Mouse (Mus musculus): ENCODE data around the gene Rtl10. TPM values are rescaled to one million over a fixed set of nuclear protein-coding genes. Genes with fewer than 3 reads are reported as not detected.
A peak's percentile ranks its signal among the peaks of the same experiment; 100 is the strongest.

Rtl10 gene
- polyA plus RNA-seq, 1 experiment from 2014 or later: 1.8 TPM

DNA sequence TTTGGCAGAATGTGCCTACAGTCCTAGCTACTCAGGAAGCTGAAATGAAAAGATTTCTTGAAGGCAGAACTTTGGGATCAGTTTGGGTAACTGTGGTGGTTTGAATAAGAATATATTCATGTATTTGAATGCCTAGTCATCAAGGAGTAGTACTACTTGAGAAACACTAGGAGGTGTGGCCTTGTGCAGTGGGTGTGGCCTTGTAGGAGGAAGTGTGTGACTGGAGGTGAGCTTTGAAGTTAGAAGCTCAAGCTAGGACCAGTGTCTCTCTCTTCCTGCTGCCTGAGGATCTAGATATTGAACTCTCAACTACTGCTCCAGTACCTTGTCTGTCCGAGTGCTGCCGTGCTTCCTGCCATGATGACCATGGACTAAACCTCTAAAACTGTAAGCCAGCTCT lies 12.6 kb upstream of the Rtl10 start:
- Histone ChIP-seq H3K36me3 (ENCODE audit: control insufficient read depth, insufficient read depth, low read length) (no peaks in the 10 kb centered on the region), H3K4me2 (replicated peaks; ENCODE audit: low read depth, low read length) (no peak overlapping the region), H3K4me3 (ENCODE audit: low read depth, low read length) (no peak overlapping the region), H3K27ac (ENCODE audit: low read depth, low read length) (no peak overlapping the region), H3K9me3 (ENCODE audit: control insufficient read depth, low read length) (no peaks in the 10 kb centered on the region), H3K27me3 (ENCODE audit: control insufficient read depth, insufficient read depth, low read length) (no peaks in the 10 kb centered on the region), H3K4me1 (replicated peaks; ENCODE audit: control insufficient read depth, insufficient read depth, low read length) (no peaks in the 10 kb centered on the region), H3K9ac (ENCODE audit: low read depth, low read length) (no peak overlapping the region)
- no peak for DNase-seq (ENCODE audit: low spot score)
- WGBS: 97% methylated on average over 2 of the region's 2 CpGs
- ATAC-seq (ENCODE audit: low FRiP score): no peak

DNA sequence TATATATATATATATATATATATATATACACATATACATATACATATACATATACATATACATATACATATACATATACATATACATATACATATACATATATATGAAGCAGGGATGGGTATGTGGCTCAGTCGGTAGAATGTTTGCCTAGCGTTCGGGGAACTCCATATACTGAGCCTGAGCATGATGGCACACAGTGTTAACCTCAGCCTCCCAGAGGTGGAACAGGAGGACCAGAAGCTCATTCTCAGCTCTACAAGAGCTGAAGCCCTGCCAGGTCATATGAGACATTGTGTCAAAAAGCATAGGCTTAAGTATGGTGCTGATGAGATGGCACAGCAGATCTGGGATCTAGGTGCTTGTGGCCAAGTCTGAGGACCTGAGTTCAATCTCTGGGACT lies 8.4 kb upstream of the Rtl10 start:
- Histone ChIP-seq H3K27ac (ENCODE audit: low read depth, low read length) (no peak overlapping the region), H3K4me1 (replicated peaks; ENCODE audit: control insufficient read depth, insufficient read depth, low read length) (no peaks in the 10 kb centered on the region), H3K4me3 (ENCODE audit: low read depth, low read length) (no peak overlapping the region), H3K9ac (ENCODE audit: low read depth, low read length) (no peak overlapping the region), H3K27me3 (ENCODE audit: control insufficient read depth, insufficient read depth, low read length) (no peaks in the 10 kb centered on the region), H3K9me3 (ENCODE audit: control insufficient read depth, low read length) (no peaks in the 10 kb centered on the region), H3K36me3 (ENCODE audit: control insufficient read depth, insufficient read depth, low read length) (no peaks in the 10 kb centered on the region), H3K4me2 (replicated peaks; ENCODE audit: low read depth, low read length) (no peak overlapping the region)
- ATAC-seq (ENCODE audit: low FRiP score) (no peak), DNase-seq (ENCODE audit: low spot score) (no peak)
- WGBS: 97% methylated on average over 3 of the region's 3 CpGs

DNA sequence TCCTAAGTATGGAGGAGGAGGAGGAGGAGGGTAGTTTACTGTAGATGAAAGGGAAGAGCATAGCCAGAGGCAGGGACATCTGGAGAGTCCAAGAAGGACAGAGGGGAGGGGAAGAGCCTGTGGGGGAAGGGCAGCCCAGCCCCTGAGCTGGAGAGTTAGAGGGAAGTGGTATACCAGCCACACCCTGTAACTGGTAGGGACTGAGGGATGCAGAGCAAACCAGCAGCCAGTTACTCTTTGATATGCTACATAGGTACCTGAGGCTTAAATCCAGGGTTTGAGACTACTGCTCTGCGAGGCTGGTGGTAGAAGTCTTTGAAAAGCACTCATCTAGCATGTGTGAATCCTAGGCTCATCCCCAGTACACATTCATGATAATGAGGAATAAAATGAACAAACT lies 7.8 kb upstream of the Rtl10 start:
- Histone ChIP-seq H3K27me3 (ENCODE audit: control insufficient read depth, insufficient read depth, low read length) (no peaks in the 10 kb centered on the region), H3K4me1 (replicated peaks; ENCODE audit: control insufficient read depth, insufficient read depth, low read length) (no peaks in the 10 kb centered on the region), H3K4me2 (replicated peaks; ENCODE audit: low read depth, low read length) (no peak overlapping the region), H3K4me3 (ENCODE audit: low read depth, low read length) (no peak overlapping the region), H3K9me3 (ENCODE audit: control insufficient read depth, low read length) (no peaks in the 10 kb centered on the region), H3K9ac (ENCODE audit: low read depth, low read length) (no peak overlapping the region), H3K27ac (ENCODE audit: low read depth, low read length) (no peak overlapping the region), H3K36me3 (ENCODE audit: control insufficient read depth, insufficient read depth, low read length) (no peaks in the 10 kb centered on the region)
- ATAC-seq (ENCODE audit: low FRiP score) (no peak), DNase-seq (ENCODE audit: low spot score) (no peak)
- 55% methylated on average over 1 of the region's 1 CpGs for WGBS

DNA sequence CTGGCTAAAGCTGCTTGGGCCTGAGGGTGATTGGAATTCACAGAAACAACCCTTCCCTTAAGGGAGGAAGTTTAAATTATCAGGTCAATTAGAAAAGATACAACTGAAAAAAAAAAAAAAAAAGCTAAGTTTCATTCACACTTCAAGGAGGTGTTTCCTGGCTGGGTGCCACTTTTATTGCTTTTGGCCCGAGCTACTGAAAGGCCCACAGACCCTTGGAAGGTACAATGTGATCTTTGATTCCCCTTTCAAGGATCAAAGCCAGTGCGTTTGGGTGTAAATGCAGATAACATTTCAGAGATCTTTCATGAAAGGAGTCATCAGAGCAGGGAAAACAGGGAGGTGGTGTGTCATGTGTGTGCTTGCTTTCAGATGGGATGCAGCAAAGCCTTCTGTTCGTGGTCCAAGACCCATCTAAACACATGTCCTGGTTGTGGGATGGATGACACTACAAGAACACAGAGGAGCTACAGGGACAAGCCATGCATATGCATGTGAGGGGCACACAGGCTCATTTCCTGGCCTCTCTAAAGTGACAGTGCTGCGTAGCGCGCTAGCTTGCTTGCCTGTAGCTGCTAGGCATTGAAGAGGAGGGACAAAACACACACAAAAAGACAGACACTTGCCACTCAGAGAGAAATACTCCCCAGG lies 711 bp upstream of the Rtl10 start:
- peaks cover 7% of the 10 kb centered on the region; the same call in 1 of the 2 replicates for H3K36me3 ChIP-seq (ENCODE audit: control insufficient read depth, insufficient read depth, low read length)
- H3K4me3 ChIP-seq (ENCODE audit: low read depth, low read length): peak overlapping the region; percentile 60
- peak overlapping the region; percentile 73 for H3K9ac ChIP-seq (ENCODE audit: low read depth, low read length)
- ATAC-seq (ENCODE audit: low FRiP score) (peak; percentile 74), DNase-seq (ENCODE audit: low spot score) (no peak)
- H3K4me1 ChIP-seq (replicated peaks; ENCODE audit: control insufficient read depth, insufficient read depth, low read length): peaks cover 8% of the 10 kb centered on the region
- no peaks in the 10 kb centered on the region for H3K27me3 ChIP-seq (ENCODE audit: control insufficient read depth, insufficient read depth, low read length)
- peak overlapping the region; percentile 91 for H3K4me2 ChIP-seq (replicated peaks; ENCODE audit: low read depth, low read length)
- peak overlapping the region; percentile 75 for H3K27ac ChIP-seq (ENCODE audit: low read depth, low read length)
- WGBS: 7% methylated on average over 6 of the region's 6 CpGs
- no peaks in the 10 kb centered on the region for H3K9me3 ChIP-seq (ENCODE audit: control insufficient read depth, low read length)

DNA sequence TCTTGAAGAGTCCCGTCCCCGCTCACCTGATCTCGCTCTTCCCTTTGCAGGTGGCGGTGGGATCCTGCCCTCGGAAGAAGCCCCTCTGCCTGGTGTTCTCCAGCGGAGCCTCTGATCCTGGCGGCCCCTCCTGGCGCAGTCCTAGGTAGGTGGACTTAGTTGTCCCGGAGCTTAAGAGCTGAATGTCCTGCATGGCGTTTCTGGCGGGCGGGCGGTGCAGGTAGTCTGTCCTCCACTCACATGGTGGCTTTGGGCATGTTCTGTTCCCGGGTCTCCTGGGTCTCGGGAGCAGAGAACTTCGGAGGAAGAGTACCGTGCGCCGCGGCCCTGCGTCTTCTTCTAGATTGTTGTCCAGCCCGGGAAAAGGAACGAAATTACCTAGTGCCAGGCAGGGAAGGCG lies 295 bp downstream of the Rtl10 start:
- peak overlapping the region; percentile 75; the same call in 1 of the 2 replicates for H3K27ac ChIP-seq (ENCODE audit: low read depth, low read length)
- peak overlapping the region; percentile 60 for H3K4me3 ChIP-seq (ENCODE audit: low read depth, low read length)
- peaks cover 8% of the 10 kb centered on the region for H3K4me1 ChIP-seq (replicated peaks; ENCODE audit: control insufficient read depth, insufficient read depth, low read length)
- ATAC-seq (ENCODE audit: low FRiP score) (no peak), DNase-seq (ENCODE audit: low spot score) (no peak)
- H3K9me3 ChIP-seq (ENCODE audit: control insufficient read depth, low read length): no peaks in the 10 kb centered on the region
- H3K4me2 ChIP-seq (replicated peaks; ENCODE audit: low read depth, low read length): peak overlapping the region; percentile 91
- no peaks in the 10 kb centered on the region for H3K27me3 ChIP-seq (ENCODE audit: control insufficient read depth, insufficient read depth, low read length)
- peak overlapping the region; percentile 73 for H3K9ac ChIP-seq (ENCODE audit: low read depth, low read length)
- peaks cover 7% of the 10 kb centered on the region; the same call in 1 of the 2 replicates for H3K36me3 ChIP-seq (ENCODE audit: control insufficient read depth, insufficient read depth, low read length)
- WGBS: under 1% methylated on average over 23 of the region's 24 CpGs

DNA sequence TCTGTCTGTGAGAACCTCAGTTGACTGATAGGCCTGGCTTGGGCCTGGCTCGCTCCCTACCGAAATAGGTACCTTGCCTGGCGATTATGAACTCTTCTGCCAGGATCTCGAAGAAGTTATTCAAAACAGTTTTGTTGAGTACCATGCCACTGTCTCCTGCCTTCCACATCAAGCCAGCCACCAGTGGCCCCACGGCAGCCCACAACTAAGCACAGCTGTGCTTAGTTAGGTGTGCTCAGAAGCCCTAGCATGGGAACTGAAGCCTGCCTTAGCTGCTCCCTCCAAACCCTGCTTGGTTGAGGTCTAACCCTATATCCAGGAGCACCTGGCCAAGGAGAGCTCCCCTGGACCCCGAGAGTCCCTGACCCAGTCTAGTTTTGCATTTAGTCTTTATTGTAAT lies 2.8 kb downstream of the Rtl10 start:
- WGBS: 95% methylated on average over 6 of the region's 6 CpGs

DNA sequence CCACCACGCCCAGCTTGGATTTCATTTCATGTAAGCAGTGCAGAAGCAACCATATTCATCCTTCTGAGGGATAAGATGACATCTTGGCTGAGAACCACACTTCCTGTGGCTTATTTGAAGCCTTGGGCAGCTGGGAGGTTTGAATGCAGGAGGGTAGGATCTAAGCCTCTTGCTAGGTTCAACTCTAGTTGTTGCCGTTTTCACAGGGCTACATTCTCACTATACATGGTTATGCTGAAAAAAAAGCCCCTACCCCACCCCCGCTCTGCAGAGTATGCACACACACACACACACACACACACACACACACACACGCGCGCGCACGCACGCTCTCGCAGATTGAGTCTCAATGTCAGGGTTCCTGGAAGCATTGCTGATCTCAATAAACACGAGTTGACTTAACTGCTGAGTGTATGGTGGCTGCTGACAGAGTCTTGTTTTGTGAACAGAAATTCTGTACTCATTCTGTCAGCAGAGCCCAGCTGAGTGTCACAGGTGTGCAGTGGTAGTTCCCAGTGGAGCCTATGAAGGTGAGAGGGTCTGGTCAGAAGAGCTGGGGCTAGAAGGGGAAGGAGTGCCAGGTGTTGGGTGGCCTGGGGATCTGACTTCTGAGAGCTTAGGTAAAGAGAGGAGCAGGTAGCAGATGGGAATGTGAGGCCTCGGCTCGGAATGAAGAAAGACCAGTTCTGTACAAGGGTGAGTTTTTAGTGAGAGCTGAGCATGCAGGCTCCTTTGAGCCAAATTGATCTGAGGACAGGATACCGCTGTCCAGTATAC lies 5.1 kb downstream of the Rtl10 start:
- ATAC-seq (ENCODE audit: low FRiP score): no peak
- Histone ChIP-seq H3K4me2 (replicated peaks; ENCODE audit: low read depth, low read length) (no peak overlapping the region), H3K36me3 (ENCODE audit: control insufficient read depth, insufficient read depth, low read length) (peaks cover 7% of the 10 kb centered on the region; the same call in 1 of the 2 replicates), H3K4me1 (replicated peaks; ENCODE audit: control insufficient read depth, insufficient read depth, low read length) (peaks cover 4% of the 10 kb centered on the region; the same call in 1 of the 2 replicates), H3K27ac (ENCODE audit: low read depth, low read length) (no peak overlapping the region), H3K4me3 (ENCODE audit: low read depth, low read length) (no peak overlapping the region), H3K9me3 (ENCODE audit: control insufficient read depth, low read length) (no peaks in the 10 kb centered on the region), H3K9ac (ENCODE audit: low read depth, low read length) (no peak overlapping the region), H3K27me3 (ENCODE audit: control insufficient read depth, insufficient read depth, low read length) (no peaks in the 10 kb centered on the region)
- no peak for DNase-seq (ENCODE audit: low spot score)
- WGBS: 93% methylated on average over 14 of the region's 14 CpGs

More for the DNA sequence above, 2.8 kb downstream of the Rtl10 start:
- ATAC-seq (ENCODE audit: low FRiP score) (no peak), DNase-seq (ENCODE audit: low spot score) (no peak)
- Histone ChIP-seq H3K4me2 (replicated peaks; ENCODE audit: low read depth, low read length) (no peak overlapping the region), H3K27ac (ENCODE audit: low read depth, low read length) (no peak overlapping the region), H3K4me3 (ENCODE audit: low read depth, low read length) (no peak overlapping the region), H3K4me1 (replicated peaks; ENCODE audit: control insufficient read depth, insufficient read depth, low read length) (peaks cover 8% of the 10 kb centered on the region), H3K9ac (ENCODE audit: low read depth, low read length) (no peak overlapping the region), H3K27me3 (ENCODE audit: control insufficient read depth, insufficient read depth, low read length) (no peaks in the 10 kb centered on the region), H3K9me3 (ENCODE audit: control insufficient read depth, low read length) (no peaks in the 10 kb centered on the region), H3K36me3 (ENCODE audit: control insufficient read depth, insufficient read depth, low read length) (peaks cover 7% of the 10 kb centered on the region; the same call in 1 of the 2 replicates)

DNA sequence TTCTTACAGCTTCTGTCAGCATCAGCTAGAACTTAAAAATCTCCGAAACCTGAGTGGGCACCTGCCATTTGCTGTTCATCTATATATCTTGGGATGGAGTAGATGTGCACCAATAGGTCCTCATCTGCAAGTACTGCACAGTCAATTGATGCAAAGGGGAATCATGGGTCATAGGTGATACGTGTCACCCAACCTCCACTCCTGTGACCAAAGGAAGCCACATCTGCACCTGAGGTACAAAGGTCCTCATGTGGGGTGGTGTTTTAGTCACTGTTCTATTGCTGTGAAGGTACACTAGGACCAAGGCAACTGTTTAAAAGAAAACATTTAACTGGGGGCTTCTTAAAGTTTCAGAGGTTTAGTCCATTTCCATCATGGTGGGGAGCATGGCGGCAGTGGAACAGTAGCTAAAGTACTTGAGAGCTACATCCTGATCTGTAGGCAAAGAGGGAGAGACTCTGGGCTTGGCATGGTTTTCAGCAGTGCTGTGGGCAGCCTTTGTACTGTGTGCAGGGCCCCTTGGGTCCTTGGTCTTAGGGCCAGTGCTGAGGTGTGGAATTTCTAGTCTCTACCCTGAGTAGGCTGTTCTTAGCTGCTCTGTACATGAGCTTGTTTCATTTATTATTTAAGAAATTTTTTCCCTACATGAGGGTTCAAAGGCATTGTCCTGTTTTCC lies 8.0 kb downstream of the Rtl10 start:
- Histone ChIP-seq H3K4me1 (replicated peaks; ENCODE audit: control insufficient read depth, insufficient read depth, low read length) (no peaks in the 10 kb centered on the region), H3K4me2 (replicated peaks; ENCODE audit: low read depth, low read length) (no peak overlapping the region), H3K9ac (ENCODE audit: low read depth, low read length) (no peak overlapping the region), H3K27me3 (ENCODE audit: control insufficient read depth, insufficient read depth, low read length) (no peaks in the 10 kb centered on the region), H3K4me3 (ENCODE audit: low read depth, low read length) (no peak overlapping the region), H3K27ac (ENCODE audit: low read depth, low read length) (no peak overlapping the region), H3K36me3 (ENCODE audit: control insufficient read depth, insufficient read depth, low read length) (no peaks in the 10 kb centered on the region; the same call in 1 of the 2 replicates), H3K9me3 (ENCODE audit: control insufficient read depth, low read length) (no peaks in the 10 kb centered on the region)
- ATAC-seq (ENCODE audit: low FRiP score) (no peak), DNase-seq (ENCODE audit: low spot score) (no peak)
- 93% methylated on average over 3 of the region's 3 CpGs for WGBS
